Mouse (Mus musculus): ENCODE data around the gene Il1rl1. TPM values are rescaled to one million over a fixed set of nuclear protein-coding genes. Genes with fewer than 3 reads are reported as not detected.

The Il1rl1 gene
- 0.57 and 1.3 TPM in 2 replicates for polyA plus RNA-seq (2015; fragmentation: Nextera tagmentation; extraction: Ambion mirVana)

DNA sequence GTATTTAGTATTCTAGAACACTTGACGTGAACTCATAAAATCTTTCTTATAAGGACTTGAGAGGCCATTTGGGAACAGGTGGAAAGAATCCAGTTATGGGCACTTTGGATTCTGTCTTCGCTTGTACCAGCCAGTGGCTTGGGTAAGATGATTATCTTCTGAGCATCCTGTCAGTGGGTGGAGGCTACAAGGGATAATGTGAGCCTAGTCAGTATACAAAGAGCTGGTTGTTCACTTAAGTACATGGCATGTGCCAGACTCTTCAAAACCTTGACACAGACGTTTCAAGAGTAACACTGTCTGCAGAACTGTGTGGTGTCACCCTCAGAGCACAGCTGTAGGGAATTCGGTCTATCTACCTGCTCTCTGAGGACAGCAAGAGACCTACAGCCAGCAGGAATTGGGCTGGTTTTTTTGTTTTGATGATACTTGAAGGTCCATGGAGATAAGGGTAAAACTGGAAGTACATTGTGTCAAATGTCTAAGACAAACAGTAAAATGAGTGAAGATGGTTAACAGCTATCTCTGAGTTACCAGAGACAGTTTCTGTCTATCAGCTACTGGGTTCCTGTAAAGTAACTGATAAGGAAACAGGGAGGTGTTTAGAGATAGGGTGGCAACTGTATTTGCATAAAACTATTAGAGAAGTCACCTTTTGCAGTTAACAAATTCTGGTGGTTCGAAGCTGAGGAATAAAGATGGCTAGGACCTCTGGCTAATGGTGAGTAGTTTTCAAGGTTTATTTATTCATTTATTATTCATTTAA lies at the start of gene Il1rl1:
Gene Il1rl1, plus strand, starts transcription at position 661 of the 766 bp plus-strand sequence.

GRCm38 (mm10) chr1:40465477-40466430 lies 36.4 kb downstream of the Il1rl1 start, which contains the start of gene Il18r1:
Il18r1 (plus strand) TSS chr1:40465552.

Other genes starting within 250 kb of the Il1rl1 start
- 5.3 and 5.5 TPM in 2 replicates for gene Il1r1, start 204.5 kb upstream of the Il1rl1 start, polyA plus RNA-seq (2015; fragmentation: Nextera tagmentation; extraction: Ambion mirVana)
- gene Il1rl2, start 105.0 kb upstream of the Il1rl1 start, polyA plus RNA-seq (2015; fragmentation: Nextera tagmentation; extraction: Ambion mirVana), result 4.5 and 5.0 TPM in 2 replicates
- 0.87 TPM in 2 replicates for gene Il18r1, start 36.0 kb downstream of the Il1rl1 start, polyA plus RNA-seq (2015; fragmentation: Nextera tagmentation; extraction: Ambion mirVana)
- gene Il18rap, start 85.8 kb downstream of the Il1rl1 start, polyA plus RNA-seq (2015; fragmentation: Nextera tagmentation; extraction: Ambion mirVana), result 0.23 and 0.33 TPM in 2 replicates
- 0.10 TPM in 1 of 2 replicates, not detected in the other for gene Slc9a4, start 150.5 kb downstream of the Il1rl1 start, polyA plus RNA-seq (2015; fragmentation: Nextera tagmentation; extraction: Ambion mirVana)

All from adrenal gland, postnatal 0 days (tissue).